Mouse (Mus musculus): ENCODE measurements around the gene Zdhhc9. TPM values are rescaled to one million over a fixed set of nuclear protein-coding genes. Genes with fewer than 3 reads are reported as not detected.

Zdhhc9 gene
- total and polyA plus RNA-seq, 2 experiments from 2014 or later = 5.7 to 35.4 TPM

GRCm38 (mm10) chrX:48129167-48129566 lies 79.5 kb downstream of the Zdhhc9 start:
- Histone ChIP-seq H3K4me3 (ENCODE audit: low read length) (no peak overlapping the region), H3K9me3 (ENCODE audit: low read length) (no peaks in the 10 kb centered on the region), H3K27me3 (ENCODE audit: insufficient read depth, low read length) (no peaks in the 10 kb centered on the region), H3K4me1 (ENCODE audit: insufficient read depth, low read length) (no peaks in the 10 kb centered on the region), H3K4me2 (ENCODE audit: low read depth, low read length) (no peak overlapping the region), H3K27ac (no peak overlapping the region), H3K9ac (replicated peaks; ENCODE audit: low read length) (no peak overlapping the region), H3K36me3 (ENCODE audit: insufficient read depth, low read length) (no peaks in the 10 kb centered on the region)
- ATAC-seq (no peak), DNase-seq (ENCODE audit: low spot score) (no peak)
- 67% methylated on average over 1 of the region's 1 CpGs for WGBS
- TF ChIP-seq CTCF (IDR thresholded peaks at IDR 0.05; ENCODE audit: low read depth) = no peak

GRCm38 (mm10) chrX:48127502-48128218 lies 81.0 kb downstream of the Zdhhc9 start:
- TF ChIP-seq CTCF (IDR thresholded peaks at IDR 0.05; ENCODE audit: low read depth) = peak; percentile 23; the same call in 1 of the 2 replicates
- Histone ChIP-seq H3K4me3 (ENCODE audit: low read length) (no peak overlapping the region), H3K4me1 (ENCODE audit: insufficient read depth, low read length) (no peaks in the 10 kb centered on the region), H3K27me3 (ENCODE audit: insufficient read depth, low read length) (no peaks in the 10 kb centered on the region), H3K27ac (no peak overlapping the region), H3K9me3 (ENCODE audit: low read length) (no peaks in the 10 kb centered on the region), H3K4me2 (ENCODE audit: low read depth, low read length) (no peak overlapping the region), H3K36me3 (ENCODE audit: insufficient read depth, low read length) (no peaks in the 10 kb centered on the region), H3K9ac (replicated peaks; ENCODE audit: low read length) (no peak overlapping the region)
- ATAC-seq (no peak), DNase-seq (ENCODE audit: low spot score) (no peak)
- WGBS = 88% methylated on average over 6 of the region's 6 CpGs

GRCm38 (mm10) chrX:48126903-48127476 lies 81.7 kb downstream of the Zdhhc9 start:
- Histone ChIP-seq H3K4me3 (ENCODE audit: low read length) (no peak overlapping the region), H3K4me2 (ENCODE audit: low read depth, low read length) (no peak overlapping the region), H3K27ac (no peak overlapping the region), H3K9me3 (ENCODE audit: low read length) (no peaks in the 10 kb centered on the region), H3K36me3 (ENCODE audit: insufficient read depth, low read length) (no peaks in the 10 kb centered on the region), H3K4me1 (ENCODE audit: insufficient read depth, low read length) (no peaks in the 10 kb centered on the region), H3K9ac (replicated peaks; ENCODE audit: low read length) (no peak overlapping the region), H3K27me3 (ENCODE audit: insufficient read depth, low read length) (no peaks in the 10 kb centered on the region)
- no peak for DNase-seq (ENCODE audit: low spot score)
- no peak for ATAC-seq
- 64% methylated on average over 6 of the region's 6 CpGs for WGBS
- no peak for TF ChIP-seq CTCF (IDR thresholded peaks at IDR 0.05; ENCODE audit: low read depth)

GRCm38 (mm10) chrX:48124132-48125071 lies 84.3 kb downstream of the Zdhhc9 start:
- TF ChIP-seq CTCF (IDR thresholded peaks at IDR 0.05; ENCODE audit: low read depth) = peak; percentile 61
- DNase-seq (ENCODE audit: low spot score) = peak; percentile 52
- Histone ChIP-seq H3K4me2 (ENCODE audit: low read depth, low read length) (peak overlapping the region; percentile 30), H3K9ac (replicated peaks; ENCODE audit: low read length) (no peak overlapping the region), H3K9me3 (ENCODE audit: low read length) (no peaks in the 10 kb centered on the region), H3K36me3 (ENCODE audit: insufficient read depth, low read length) (no peaks in the 10 kb centered on the region), H3K4me1 (ENCODE audit: insufficient read depth, low read length) (no peaks in the 10 kb centered on the region), H3K27ac (no peak overlapping the region), H3K4me3 (ENCODE audit: low read length) (no peak overlapping the region), H3K27me3 (ENCODE audit: insufficient read depth, low read length) (no peaks in the 10 kb centered on the region)
- 0 out of 2 replicates have a peak, but pooled peaks have one; percentile 53 for ATAC-seq
- 37% methylated on average over 17 of the region's 17 CpGs for WGBS

Other genes with a start within 250 kb of the Zdhhc9 start
- 8.9 and 11.1 TPM in 2 replicates for gene Apln, start 174.0 kb downstream of the Zdhhc9 start, total RNA-seq (2014; rRNA removed)
- gene Apln, start 174.0 kb downstream of the Zdhhc9 start, polyA plus RNA-seq (2015; fragmentation: Nextera tagmentation; extraction: Ambion mirVana) = 1.7 TPM in 2 replicates
- gene Xpnpep2, start 100.2 kb downstream of the Zdhhc9 start, total RNA-seq (2014; rRNA removed) = 6.8 TPM in 1 of 2 replicates, not detected in the other
- gene Xpnpep2, start 100.2 kb downstream of the Zdhhc9 start, polyA plus RNA-seq (2015; fragmentation: Nextera tagmentation; extraction: Ambion mirVana) = 0.51 and 1.0 TPM in 2 replicates
- 0.86 and 1.5 TPM in 2 replicates for gene Sash3, start 62.4 kb downstream of the Zdhhc9 start, total RNA-seq (2014; rRNA removed)
- 0.81 and 1.1 TPM in 2 replicates for gene Sash3, start 62.4 kb downstream of the Zdhhc9 start, polyA plus RNA-seq (2015; fragmentation: Nextera tagmentation; extraction: Ambion mirVana)
- gene Utp14a, start 48.0 kb upstream of the Zdhhc9 start, total RNA-seq (2014; rRNA removed) = 2.8 and 5.8 TPM in 2 replicates
- 12.7 and 13.8 TPM in 2 replicates for gene Utp14a, start 48.0 kb upstream of the Zdhhc9 start, polyA plus RNA-seq (2015; fragmentation: Nextera tagmentation; extraction: Ambion mirVana)
- gene Bcorl1, start 132.5 kb upstream of the Zdhhc9 start, total RNA-seq (2014; rRNA removed) = 7.8 and 8.5 TPM in 2 replicates
- gene Bcorl1, start 132.5 kb upstream of the Zdhhc9 start, polyA plus RNA-seq (2015; fragmentation: Nextera tagmentation; extraction: Ambion mirVana) = 3.3 and 4.0 TPM in 2 replicates